Mouse (Mus musculus): ENCODE data around the gene Ccdc163.
A peak's percentile ranks its signal among the peaks of the same experiment; 100 is the strongest.
"Not testable (repeated sequence)": the region's sequence is repeated elsewhere in the genome, so short reads cannot be mapped to it uniquely, and the experiment has no call there.

Ccdc163 gene

DNA sequence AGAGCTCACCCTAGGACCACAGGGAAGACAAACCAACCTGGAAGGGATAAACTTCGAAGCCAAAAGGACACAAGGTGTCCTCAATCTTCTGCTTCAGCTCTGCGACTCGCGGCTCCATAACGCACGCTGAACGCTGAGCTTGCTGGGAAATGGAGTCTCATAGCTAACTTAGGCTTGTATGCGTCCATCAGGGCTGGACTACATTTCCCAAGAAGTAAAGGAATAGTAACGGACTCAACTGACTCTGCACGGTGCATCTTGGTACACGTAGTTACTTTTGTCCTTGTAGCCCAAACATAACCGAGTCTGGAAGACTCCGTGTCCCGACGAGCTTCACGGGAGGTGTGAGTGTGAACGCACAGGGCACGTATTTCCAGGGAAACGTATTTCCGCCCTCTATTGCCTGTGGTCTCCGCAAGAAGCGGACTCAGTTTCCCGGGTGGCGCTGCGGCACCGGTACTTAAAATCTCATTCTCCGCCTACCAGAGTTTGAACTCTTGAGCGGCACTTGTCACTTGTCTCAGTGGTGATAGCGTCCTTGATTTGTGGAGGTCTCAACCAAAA is at the start of gene Ccdc163, which contains the start of gene Mmachc:
Ccdc163 (plus strand) TSS at position 309 of the 564 bp plus-strand sequence.
Mmachc (minus strand) TSS at position 206 of the 564 bp plus-strand sequence.
- DNase-seq, result peak; percentile 92

- peak; percentile 70 for DNase-seq
Measured at GRCm38 (mm10) chr4:116659474-116659873, 48.8 kb upstream of the Ccdc163 start.

GRCm38 (mm10) chr4:116659916-116660315 is 48.4 kb upstream of the Ccdc163 start:
- not testable (repeated sequence) for DNase-seq

- DNase-seq, result no peak
Measured at GRCm38 (mm10) chr4:116660829-116661228, 47.5 kb upstream of the Ccdc163 start.

- DNase-seq, result no peak
Measured at GRCm38 (mm10) chr4:116661998-116662397, 46.3 kb upstream of the Ccdc163 start.

DNA sequence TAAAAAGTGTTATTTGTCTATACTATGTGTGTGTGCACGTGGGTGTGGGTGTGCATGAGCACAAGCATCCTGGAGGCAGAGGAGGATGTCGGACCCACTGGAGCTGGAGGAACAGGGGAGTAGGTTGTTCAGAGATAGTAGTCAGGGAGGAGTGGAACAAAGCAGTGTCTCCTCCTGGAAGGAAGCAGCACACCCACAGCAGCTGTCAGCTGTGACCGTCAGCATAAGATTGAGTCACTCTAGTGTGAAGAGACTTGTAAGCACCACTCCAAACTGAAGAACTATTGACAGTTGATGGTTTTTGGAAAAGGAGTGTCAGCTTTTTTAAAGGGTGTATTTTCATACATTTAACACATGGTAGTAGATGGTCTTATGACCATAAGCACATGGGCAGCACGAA is 41.7 kb upstream of the Ccdc163 start:
- no peak for DNase-seq

- no peak for DNase-seq
Measured at GRCm38 (mm10) chr4:116668145-116668544, 40.2 kb upstream of the Ccdc163 start.

- peak; percentile 45 for DNase-seq
Measured at GRCm38 (mm10) chr4:116669291-116669690, 39.0 kb upstream of the Ccdc163 start.

- peak; percentile 52 for DNase-seq
Measured at GRCm38 (mm10) chr4:116672785-116673184, 35.5 kb upstream of the Ccdc163 start.

DNA sequence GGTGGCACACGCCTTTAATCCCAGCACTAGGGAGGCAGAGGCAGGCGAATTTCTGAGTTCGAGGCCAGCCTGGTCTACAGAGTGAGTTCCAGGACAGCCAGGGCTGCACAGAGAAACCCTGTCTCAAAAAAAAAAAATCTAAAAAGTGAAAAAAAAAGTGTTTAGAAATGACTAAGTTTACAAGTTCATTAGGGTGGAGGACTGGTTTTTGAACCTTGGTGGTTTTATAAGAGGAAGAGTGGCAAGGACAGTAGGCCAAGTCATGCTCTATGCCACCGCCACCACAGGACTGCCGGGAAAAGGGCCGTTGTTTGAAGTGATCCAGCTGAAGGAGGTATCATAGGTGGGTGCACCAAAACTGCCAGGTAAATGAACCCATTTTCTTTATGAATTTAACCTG is 33.5 kb upstream of the Ccdc163 start:
- not testable (repeated sequence) for DNase-seq

GRCm38 (mm10) chr4:116676027-116676426 is 32.3 kb upstream of the Ccdc163 start:
- no peak for DNase-seq

- DNase-seq, result no peak
Measured at GRCm38 (mm10) chr4:116677808-116678207, 30.5 kb upstream of the Ccdc163 start.

DNA sequence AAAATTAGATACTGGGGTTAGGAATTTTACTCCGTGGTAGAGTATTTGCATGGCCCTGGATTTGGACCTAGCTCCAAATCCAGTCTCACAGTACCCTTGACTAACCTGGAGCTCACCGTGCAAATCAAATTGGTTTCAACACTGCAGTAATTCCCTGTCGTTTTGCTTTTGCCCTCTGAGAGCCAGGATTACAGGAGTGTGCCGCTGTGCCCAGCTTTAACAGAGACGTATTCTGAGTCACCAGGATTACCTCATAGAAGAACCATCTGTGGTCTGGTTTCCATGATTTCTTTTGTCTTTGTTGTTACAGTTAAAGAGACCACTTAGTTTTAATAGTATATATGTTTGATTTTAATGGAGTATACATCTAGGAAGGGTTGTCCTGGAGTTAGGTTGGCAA is 29.2 kb upstream of the Ccdc163 start:
- DNase-seq, result no peak

DNA sequence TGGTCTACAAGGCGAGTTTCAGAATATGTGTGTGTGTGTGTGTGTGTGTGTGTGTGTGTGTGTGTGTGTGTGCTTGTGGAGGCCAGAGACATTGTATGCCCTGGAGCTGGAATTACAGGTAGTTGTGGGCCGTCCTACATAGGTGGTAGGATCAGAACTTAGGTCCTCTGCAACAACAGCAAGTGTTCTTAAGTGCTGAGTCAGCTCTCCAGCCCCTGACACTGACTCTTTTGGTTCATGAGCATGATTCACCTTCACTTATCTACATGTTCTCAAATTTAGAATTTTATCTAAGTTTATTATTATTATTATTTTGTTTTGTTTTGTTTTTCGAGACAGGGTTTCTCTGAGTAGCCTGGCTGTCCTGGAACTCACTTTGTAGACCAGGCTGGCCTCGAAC is 27.8 kb upstream of the Ccdc163 start:
- DNase-seq, result not testable (repeated sequence)

GRCm38 (mm10) chr4:116683957-116684356 is 24.4 kb upstream of the Ccdc163 start:
- DNase-seq, result no peak

GRCm38 (mm10) chr4:116684665-116685064 is 23.6 kb upstream of the Ccdc163 start:
- no peak for DNase-seq

DNA sequence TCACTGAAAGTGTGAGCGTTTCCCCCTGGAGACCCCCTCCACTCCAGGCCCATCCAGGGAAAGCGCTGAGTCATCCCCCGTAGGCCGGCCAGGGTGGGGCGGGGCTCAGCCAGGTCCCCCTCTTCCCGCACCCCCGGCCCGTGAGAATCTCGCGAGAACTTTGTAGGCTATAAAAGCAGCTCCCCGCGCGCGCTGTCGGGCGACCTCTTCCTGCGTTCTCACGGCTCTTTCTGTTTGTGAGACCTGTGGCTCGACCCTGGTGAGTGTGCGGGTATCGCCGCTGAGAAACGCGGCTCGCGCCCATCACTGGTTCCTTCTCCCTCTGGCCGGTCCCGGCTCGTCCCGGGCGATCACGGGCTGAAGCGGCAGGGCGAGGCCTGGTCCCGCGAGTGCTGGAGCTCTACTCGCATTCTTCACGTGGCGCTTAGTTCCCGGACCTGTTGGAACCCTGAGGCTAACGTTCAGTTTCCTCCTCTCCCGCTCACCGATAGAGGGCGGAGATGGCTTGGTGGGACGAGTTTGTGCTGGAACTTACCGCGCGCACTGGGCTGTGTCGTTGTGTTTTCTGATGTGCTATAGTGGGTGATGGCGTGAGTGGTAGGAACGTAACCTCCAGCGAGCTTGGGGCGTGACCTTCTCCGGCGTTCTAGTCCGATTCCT is 22.8 kb upstream of the Ccdc163 start, which contains the start of gene Prdx1:
Prdx1 (plus strand) TSS at position 143 of the 660 bp plus-strand sequence.
- DNase-seq, result peak; percentile 97

DNA sequence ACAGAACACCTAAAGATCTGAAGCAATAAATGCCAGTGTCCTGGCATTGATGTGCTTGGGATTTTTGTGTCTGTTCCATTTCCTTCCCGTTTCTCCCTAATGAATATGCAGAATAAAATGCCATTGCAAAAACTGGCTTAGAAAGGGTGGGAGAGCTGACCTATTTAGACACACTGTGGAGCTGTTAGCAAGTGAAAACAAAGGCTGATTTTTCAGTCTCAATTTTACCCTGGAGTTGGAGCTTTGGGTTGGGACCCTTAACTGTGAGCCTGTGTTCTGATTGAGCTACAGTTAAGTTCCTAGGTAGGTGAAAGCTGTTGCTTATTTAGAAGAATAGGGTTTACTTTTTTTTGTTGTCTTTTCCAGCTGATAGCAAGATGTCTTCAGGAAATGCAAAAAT is 21.3 kb upstream of the Ccdc163 start:
- DNase-seq, result no peak

DNA sequence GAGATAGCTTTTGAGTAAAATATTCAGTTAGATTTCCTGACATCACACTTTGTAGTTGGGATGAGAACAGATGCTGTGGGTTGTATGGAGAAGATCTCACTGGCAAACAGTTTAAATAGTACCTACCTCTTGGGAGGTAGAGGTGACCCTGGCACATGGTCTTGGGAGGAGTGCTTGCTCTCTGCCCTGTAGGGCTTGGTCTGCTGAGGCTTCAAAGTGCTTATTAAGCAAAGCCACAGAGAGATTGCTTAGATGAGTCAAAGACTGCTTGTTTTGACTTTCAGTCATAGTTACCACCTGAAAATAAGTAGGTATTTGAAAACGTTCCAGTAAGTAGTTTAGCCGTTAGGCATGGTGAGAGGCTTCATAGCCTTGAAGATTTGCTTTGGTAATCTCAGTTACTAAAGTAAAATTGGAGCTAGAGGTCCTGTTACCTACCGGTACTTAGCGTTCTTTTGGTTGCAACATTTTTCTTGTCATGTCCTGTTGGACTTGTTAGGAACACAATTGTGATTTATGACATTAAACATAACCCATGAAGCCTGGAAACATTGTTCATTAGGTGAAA is 18.9 kb upstream of the Ccdc163 start:
- DNase-seq, result peak; percentile 38

DNA sequence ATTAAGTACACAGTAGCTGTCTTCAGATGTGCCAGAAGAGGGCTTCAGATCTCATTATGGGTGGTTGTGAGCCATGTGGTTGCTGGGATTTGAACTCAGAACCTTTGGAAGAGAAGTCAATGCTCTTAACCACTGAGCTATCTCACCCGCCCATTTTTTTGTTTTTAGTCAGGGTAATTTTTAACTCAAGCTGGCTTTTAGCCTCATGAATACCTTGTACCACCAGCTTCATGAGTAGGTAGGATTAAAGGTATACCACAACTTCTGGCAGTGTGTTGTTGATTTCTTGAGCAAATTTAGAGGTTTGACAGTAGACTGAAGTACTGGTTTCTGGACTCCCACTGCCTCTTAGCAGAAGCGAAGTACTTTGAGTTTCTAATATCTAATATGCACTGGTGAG is 16.2 kb upstream of the Ccdc163 start:
- no peak for DNase-seq

DNA sequence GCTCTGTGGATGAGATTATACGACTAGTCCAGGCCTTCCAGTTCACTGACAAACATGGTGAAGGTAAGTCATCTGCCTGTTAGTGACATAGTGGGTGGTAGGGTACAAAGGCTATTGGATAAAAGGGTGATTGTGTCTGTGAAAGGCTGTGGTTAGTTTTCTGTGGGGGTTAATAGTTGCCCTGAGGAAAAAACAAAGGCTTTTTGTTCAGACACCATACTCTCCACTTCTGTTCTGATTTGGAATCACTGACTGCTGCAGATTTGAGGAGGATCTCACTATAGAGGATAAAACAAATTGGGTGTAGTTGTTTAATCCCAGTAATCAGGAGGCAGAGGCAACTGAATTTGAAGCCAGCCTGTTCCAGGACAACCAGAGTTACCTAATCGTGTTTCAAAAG is 14.5 kb upstream of the Ccdc163 start:
- no peak for DNase-seq

DNA sequence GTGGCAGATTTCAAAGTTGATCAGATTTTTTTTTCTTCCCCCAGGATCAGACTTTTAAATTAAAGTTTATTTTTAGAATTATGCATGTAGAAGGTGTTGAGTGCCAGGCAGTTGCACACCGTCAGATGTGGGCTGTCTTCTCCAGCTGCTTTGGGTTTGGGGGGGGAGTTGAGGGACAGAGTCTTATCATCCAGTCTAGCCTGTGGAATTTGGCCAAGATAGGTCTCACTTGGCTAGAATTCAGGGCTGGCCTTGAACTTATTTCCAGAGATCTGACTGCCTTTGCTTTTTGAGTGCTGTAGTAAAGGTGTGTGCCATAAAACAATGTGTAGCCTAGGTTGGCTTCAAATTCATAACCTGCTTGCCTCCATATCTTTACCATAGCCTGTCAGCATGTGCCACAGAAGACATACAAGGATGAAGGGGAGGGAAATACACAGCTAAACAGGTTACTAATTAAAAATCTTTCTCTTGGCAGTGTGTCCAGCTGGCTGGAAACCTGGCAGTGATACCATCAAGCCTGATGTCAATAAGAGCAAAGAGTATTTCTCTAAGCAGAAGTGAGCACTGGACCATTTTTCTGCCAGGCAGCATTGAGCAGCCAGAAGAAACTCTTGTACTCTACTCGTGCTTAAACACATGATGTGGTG is 9.5 kb upstream of the Ccdc163 start:
- DNase-seq, result peak; percentile 32

DNA sequence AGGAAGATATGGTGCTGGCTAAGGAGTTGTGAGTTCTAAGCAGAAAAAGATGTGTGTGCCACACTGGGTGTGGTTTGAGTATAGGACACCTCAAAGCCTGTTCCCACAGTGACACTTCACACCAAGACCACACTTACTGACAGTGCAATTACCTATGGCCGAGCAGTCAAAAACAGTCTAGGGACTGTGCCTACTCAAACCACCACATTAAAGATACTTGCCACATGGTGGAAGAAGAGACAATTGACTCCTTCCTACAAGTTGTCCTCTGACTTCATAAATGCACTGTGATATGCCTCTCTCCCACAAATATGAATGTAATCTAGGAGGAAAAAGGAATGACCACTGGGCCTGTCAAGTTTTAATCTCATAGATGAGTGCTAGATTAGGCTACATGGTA is 7.3 kb upstream of the Ccdc163 start:
- no peak for DNase-seq

DNA sequence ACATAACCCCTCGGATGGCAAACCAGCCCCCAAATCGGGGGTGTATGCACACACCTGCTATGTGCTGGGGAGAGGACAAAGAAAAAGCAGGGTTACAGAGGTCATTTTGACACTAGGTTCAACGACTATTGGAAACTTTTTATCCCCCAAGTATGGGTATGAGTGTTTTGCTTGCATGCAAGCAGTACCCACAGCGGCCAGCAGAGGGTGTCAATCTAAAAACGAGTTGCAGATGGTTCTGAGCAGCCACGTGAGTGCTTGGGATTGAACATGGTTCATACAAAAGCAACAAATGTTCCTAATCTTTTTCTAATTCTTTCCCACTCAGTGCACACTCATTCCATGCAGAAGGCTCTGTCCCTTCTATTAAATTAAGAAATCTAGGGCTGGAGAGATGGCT is 4.5 kb upstream of the Ccdc163 start:
- DNase-seq, result peak; percentile 87
